Mouse (Mus musculus) neural tube, embryonic 14.5 days (tissue): ENCODE data around the gene March8. TPM values are rescaled to one million over a fixed set of nuclear protein-coding genes. Genes with fewer than 3 reads are reported as not detected.

Experiments
- ATAC-seq: fragments of 200-750 bp; cut with Nextera tagmentation; 2 replicates; pipeline ENCODE4 v1.8.0; 2017; ENCODE audit warnings: low read depth, mild to moderate bottlenecking, moderate TSS enrichment, moderate library complexity
- H3K27ac ChIP-seq: fragments of 300-500 bp; sonication (generic); 2 replicates; pipeline ENCODE4 v1.5.1; 2014; ENCODE audit warnings: low read depth, mild to moderate bottlenecking, control low read depth, low read length, moderate library complexity, mixed read lengths
- H3K27me3 ChIP-seq: fragments of 300-500 bp; sonication (generic); 2 replicates; pipeline ENCODE4 v1.6.1; 2014; ENCODE audit warnings: low read length; ENCODE audit not compliant: control insufficient read depth, insufficient read depth
- H3K36me3 ChIP-seq: fragments of 300-500 bp; sonication (generic); 2 replicates; pipeline ENCODE4 v1.6.1; 2014; ENCODE audit warnings: low read length, mixed read lengths; ENCODE audit not compliant: control insufficient read depth, insufficient read depth
- H3K4me1 ChIP-seq: fragments of 300-500 bp; sonication (generic); 2 replicates; pipeline ENCODE4 v1.6.1; 2014; ENCODE audit warnings: low read length; ENCODE audit not compliant: control insufficient read depth, insufficient read depth
- H3K4me2 ChIP-seq: fragments of 300-500 bp; sonication (generic); 2 replicates; pipeline ENCODE4 v1.6.1; 2014; ENCODE audit warnings: mild to moderate bottlenecking, low read depth, low read length, control low read depth
- H3K4me3 ChIP-seq: fragments of 300-500 bp; sonication (generic); 2 replicates; pipeline ENCODE4 v1.5.1; 2014; ENCODE audit warnings: low read depth, low read length, control low read depth, mixed read lengths
- H3K9ac ChIP-seq: fragments of 300-500 bp; sonication (generic); replicated peaks from 2 replicates; pipeline ENCODE4 v1.6.1; 2014; ENCODE audit warnings: low read depth, mild to moderate bottlenecking, control low read depth, low read length, mixed read lengths
- H3K9me3 ChIP-seq: fragments of 300-500 bp; sonication (generic); 2 replicates; pipeline ENCODE4 v1.6.1; 2016; ENCODE audit warnings: low read length; ENCODE audit not compliant: control insufficient read depth
- WGBS: fragments of 180-500 bp; shearing (Covaris S2); extraction: QIAGEN DNeasy Blood & Tissue Kit; methylation state at CpG from one replicate; pipeline ENCODE4 v1.1.7; 2014; 5-methylcytosine and 5-hydroxymethylcytosine counted together
- polyA plus RNA-seq: library from polyadenylated mRNA; unstranded; fragments of >200 nt; fragmentation: Nextera tagmentation; extraction: Ambion mirVana; gene quantifications from 2 replicates; pipeline ENCODE4 v1.2.1, GENCODE M21; 2014

Gene March8
- polyA plus RNA-seq, 1 experiment from 2014 or later: 72.8 TPM

- Histone ChIP-seq H3K36me3 (no peaks in the 10 kb centered on the region), H3K4me3 (no peak overlapping the region), H3K27me3 (no peaks in the 10 kb centered on the region), H3K9me3 (no peaks in the 10 kb centered on the region), H3K9ac (no peak overlapping the region), H3K4me1 (peaks cover 2% of the 10 kb centered on the region), H3K27ac (no peak overlapping the region), H3K4me2 (no peak overlapping the region)
- 65% methylated on average over 3 of the region's 3 CpGs for WGBS
- no peak for ATAC-seq
These were observed 42.3 kb downstream of the March8 start for GRCm38 (mm10) chr6:116380157-116380556.

- Histone ChIP-seq H3K27ac (no peak overlapping the region), H3K4me1 (peaks cover 14% of the 10 kb centered on the region), H3K9me3 (no peaks in the 10 kb centered on the region), H3K27me3 (no peaks in the 10 kb centered on the region), H3K36me3 (no peaks in the 10 kb centered on the region), H3K4me2 (no peak overlapping the region), H3K4me3 (no peak overlapping the region), H3K9ac (no peak overlapping the region)
- WGBS: 69% methylated on average over 2 of the region's 2 CpGs
- ATAC-seq: no peak
These were observed 43.8 kb downstream of the March8 start for GRCm38 (mm10) chr6:116381605-116382004.

- H3K27ac ChIP-seq: no peak overlapping the region
- H3K27me3 ChIP-seq: no peaks in the 10 kb centered on the region
- no peak overlapping the region for H3K9ac ChIP-seq
- no peaks in the 10 kb centered on the region for H3K9me3 ChIP-seq
- WGBS: 66% methylated on average over 10 of the region's 10 CpGs
- H3K4me1 ChIP-seq: peaks cover 17% of the 10 kb centered on the region
- no peak for ATAC-seq
- no peaks in the 10 kb centered on the region for H3K36me3 ChIP-seq
- H3K4me3 ChIP-seq: no peak overlapping the region
- no peak overlapping the region for H3K4me2 ChIP-seq
These were observed 45.8 kb downstream of the March8 start for GRCm38 (mm10) chr6:116383582-116383981.

- Histone ChIP-seq H3K9ac (no peak overlapping the region), H3K36me3 (no peaks in the 10 kb centered on the region), H3K9me3 (no peaks in the 10 kb centered on the region), H3K4me3 (no peak overlapping the region), H3K4me1 (peaks cover 17% of the 10 kb centered on the region), H3K27ac (peak overlapping the region; percentile 49), H3K27me3 (no peaks in the 10 kb centered on the region), H3K4me2 (peak overlapping the region; percentile 40)
- WGBS: 16% methylated on average over 5 of the region's 5 CpGs
- peak; percentile 24; the same call in 1 of the 2 replicates for ATAC-seq
These were observed 47.6 kb downstream of the March8 start for GRCm38 (mm10) chr6:116385194-116386044.

- H3K36me3 ChIP-seq: no peaks in the 10 kb centered on the region
- 13% methylated on average over 4 of the region's 4 CpGs for WGBS
- ATAC-seq: peak; percentile 85
These were observed 48.2 kb downstream of the March8 start for GRCm38 (mm10) chr6:116386045-116386415.

GRCm38 (mm10) chr6:116386506-116386905 is 48.7 kb downstream of the March8 start:
- peak overlapping the region; percentile 34; the same call in 1 of the 2 replicates for H3K9ac ChIP-seq
- H3K27ac ChIP-seq: peak overlapping the region; percentile 49; the same call in 1 of the 2 replicates
- H3K36me3 ChIP-seq: no peaks in the 10 kb centered on the region
- no peak overlapping the region for H3K4me3 ChIP-seq
- ATAC-seq: no peak
- H3K4me2 ChIP-seq: peak overlapping the region; percentile 40; the same call in 1 of the 2 replicates
- H3K9me3 ChIP-seq: no peaks in the 10 kb centered on the region
- H3K27me3 ChIP-seq: no peaks in the 10 kb centered on the region
- 15% methylated on average over 3 of the region's 3 CpGs for WGBS
- H3K4me1 ChIP-seq: peaks cover 17% of the 10 kb centered on the region

More at GRCm38 (mm10) chr6:116386045-116386415, 48.2 kb downstream of the March8 start:
- Histone ChIP-seq H3K4me2 (peak overlapping the region; percentile 40), H3K9ac (0 out of 2 replicates have a peak overlapping the region, but pooled peaks have one; percentile 34), H3K9me3 (no peaks in the 10 kb centered on the region), H3K4me3 (peak overlapping the region; percentile 12; the same call in 1 of the 2 replicates), H3K27me3 (no peaks in the 10 kb centered on the region), H3K27ac (peak overlapping the region; percentile 49), H3K4me1 (peaks cover 17% of the 10 kb centered on the region)

GRCm38 (mm10) chr6:116388068-116388467 is 50.2 kb downstream of the March8 start:
- H3K4me2 ChIP-seq: no peak overlapping the region
- no peaks in the 10 kb centered on the region for H3K36me3 ChIP-seq
- H3K27ac ChIP-seq: no peak overlapping the region
- H3K9ac ChIP-seq: no peak overlapping the region
- no peaks in the 10 kb centered on the region for H3K9me3 ChIP-seq
- peaks cover 17% of the 10 kb centered on the region for H3K4me1 ChIP-seq
- H3K27me3 ChIP-seq: no peaks in the 10 kb centered on the region
- no peak overlapping the region for H3K4me3 ChIP-seq
- WGBS: 98% methylated on average over 1 of the region's 1 CpGs
- no peak for ATAC-seq

GRCm38 (mm10) chr6:116389481-116389880 is 51.7 kb downstream of the March8 start:
- Histone ChIP-seq H3K27ac (no peak overlapping the region), H3K9me3 (no peaks in the 10 kb centered on the region), H3K4me3 (no peak overlapping the region), H3K4me2 (no peak overlapping the region), H3K9ac (no peak overlapping the region), H3K27me3 (no peaks in the 10 kb centered on the region), H3K4me1 (peaks cover 17% of the 10 kb centered on the region), H3K36me3 (no peaks in the 10 kb centered on the region)
- ATAC-seq: no peak

GRCm38 (mm10) chr6:116394916-116395648 is 57.3 kb downstream of the March8 start:
- Histone ChIP-seq H3K4me2 (no peak overlapping the region), H3K36me3 (no peaks in the 10 kb centered on the region), H3K4me3 (no peak overlapping the region), H3K9me3 (no peaks in the 10 kb centered on the region), H3K4me1 (peaks cover 11% of the 10 kb centered on the region), H3K27ac (no peak overlapping the region), H3K27me3 (no peaks in the 10 kb centered on the region), H3K9ac (no peak overlapping the region)
- no peak for ATAC-seq
- WGBS: 93% methylated on average over 2 of the region's 2 CpGs
